Mouse (Mus musculus) ES-Bruce4 (cell line): Measurements from ENCODE around the gene Olfr573-ps1. TPM values are rescaled to one million over a fixed set of nuclear protein-coding genes. Genes with fewer than 3 reads are reported as not detected.

Experiments used
- H3K27ac ChIP-seq: 2 replicates; pipeline ENCODE4 v1.5.1; 2012; ENCODE audit warnings: low read length, inconsistent platforms; ENCODE audit not compliant: insufficient read depth
- H3K27me3 ChIP-seq: 2 replicates; pipeline ENCODE4 v1.6.1; 2012; ENCODE audit warnings: mild to moderate bottlenecking, low read length, inconsistent platforms; ENCODE audit not compliant: control insufficient read depth, poor library complexity, insufficient read depth, severe bottlenecking
- H3K36me3 ChIP-seq: 2 replicates; pipeline ENCODE4 v1.6.1; 2012; ENCODE audit warnings: inconsistent platforms, mild to moderate bottlenecking, low read length, moderate library complexity; ENCODE audit not compliant: control insufficient read depth, poor library complexity, insufficient read depth, severe bottlenecking
- H3K4me1 ChIP-seq: one replicate; pipeline ENCODE4 v1.8.1; 2011; ENCODE audit warnings: low read length; ENCODE audit not compliant: control insufficient read depth, insufficient read depth
- H3K4me3 ChIP-seq: 2 replicates; pipeline ENCODE4 v1.5.1; 2011; ENCODE audit warnings: low read depth, mild to moderate bottlenecking, low read length
- H3K9ac ChIP-seq: 2 replicates; pipeline ENCODE4 v1.6.1; 2012; ENCODE audit warnings: low read depth, mild to moderate bottlenecking, inconsistent platforms; ENCODE audit not compliant: poor library complexity, severe bottlenecking
- H3K9me3 ChIP-seq: replicated peaks from 2 replicates; pipeline ENCODE4 v1.6.1; 2012; ENCODE audit warnings: mild to moderate bottlenecking, low read length, inconsistent platforms; ENCODE audit not compliant: control insufficient read depth, poor library complexity, insufficient read depth, severe bottlenecking
- CTCF ChIP-seq: IDR thresholded peaks from one replicate; pipeline ENCODE4 v1.8.1; 2011; ENCODE audit warnings: low read depth, low read length
- EP300 ChIP-seq: IDR thresholded peaks from 2 replicates; pipeline ENCODE4 v1.6.1; 2011; ENCODE audit warnings: low read depth, low read length; ENCODE audit not compliant: insufficient read depth
- POLR2A ChIP-seq: IDR thresholded peaks from one replicate; pipeline ENCODE4 v1.8.1; 2011; ENCODE audit warnings: low read length; ENCODE audit not compliant: insufficient read depth
- polyA plus RNA-seq: library from polyadenylated mRNA; stranded (reverse); fragments of >200 nt; gene quantifications from 2 replicates; pipeline ENCODE4 v1.2.4, GENCODE M21; 2011; ENCODE audit warnings: low read depth; ENCODE audit not compliant: missing spikeins, insufficient read depth, insufficient read length

Olfr573-ps1 gene
- not detected in 2 replicates for polyA plus RNA-seq

DNA sequence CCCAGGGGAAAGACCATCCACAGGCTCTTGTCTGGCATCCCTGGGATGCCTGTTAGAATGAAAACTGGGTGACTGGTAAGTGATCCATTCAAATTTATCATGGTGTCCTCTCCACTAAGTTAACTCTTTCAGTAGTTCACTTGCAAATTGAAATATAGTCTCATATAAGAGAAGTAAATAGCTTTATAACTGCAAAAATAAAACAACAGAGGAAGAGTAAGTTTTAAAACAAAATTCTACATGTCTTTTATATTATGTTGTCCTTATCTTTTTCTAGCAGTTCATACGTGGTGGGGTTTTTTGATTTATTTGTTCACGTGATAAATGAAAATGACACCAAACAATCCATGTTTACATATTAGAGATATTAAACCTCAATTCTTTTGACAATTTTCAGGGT lies at the start of gene Olfr573-ps1:
TSS of gene Olfr573-ps1 (minus strand) at position 101 of the 400 bp plus-strand sequence.
- TF ChIP-seq POLR2A (no peak), CTCF (no peak), EP300 (no peak)
- Histone ChIP-seq H3K27ac (no peak within 1 kb of the TSS), H3K9me3 (no peaks in the 10 kb centered on the region), H3K4me3 (no peak within 1 kb of the TSS), H3K9ac (no peak within 1 kb of the TSS), H3K27me3 (no peaks in the 10 kb centered on the region), H3K36me3 (no peaks in the 10 kb centered on the region), H3K4me1 (no peaks in the 10 kb centered on the region)

DNA sequence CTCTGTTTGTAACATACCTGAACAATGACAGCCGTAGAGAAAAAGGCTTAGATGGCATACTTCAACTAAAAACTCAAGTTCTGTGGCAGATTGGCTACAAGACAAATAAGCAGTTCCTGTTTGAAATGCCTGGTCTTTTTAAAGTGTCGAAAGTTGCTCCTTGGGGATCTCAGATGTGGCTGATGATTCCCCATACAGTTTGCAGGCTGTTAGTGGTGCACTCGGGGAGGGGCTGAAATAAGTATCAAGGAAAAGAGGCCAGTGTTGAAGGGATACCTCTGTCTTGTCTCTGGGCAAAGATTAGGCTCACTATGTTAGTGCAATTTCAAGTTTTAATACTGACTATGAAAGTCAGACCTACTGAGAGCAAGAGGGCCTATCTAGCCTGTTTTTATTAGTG lies 46.8 kb upstream of the Olfr573-ps1 start, which contains the start of gene Olfr578:
TSS of gene Olfr578 (minus strand) at position 101 of the 400 bp plus-strand sequence.
- Histone ChIP-seq H3K9me3 (no peaks in the 10 kb centered on the region), H3K27me3 (no peaks in the 10 kb centered on the region), H3K4me3 (no peak within 1 kb of the TSS), H3K4me1 (no peaks in the 10 kb centered on the region), H3K27ac (no peak within 1 kb of the TSS), H3K9ac (no peak within 1 kb of the TSS), H3K36me3 (no peaks in the 10 kb centered on the region)
- no peak for TF ChIP-seq CTCF

DNA sequence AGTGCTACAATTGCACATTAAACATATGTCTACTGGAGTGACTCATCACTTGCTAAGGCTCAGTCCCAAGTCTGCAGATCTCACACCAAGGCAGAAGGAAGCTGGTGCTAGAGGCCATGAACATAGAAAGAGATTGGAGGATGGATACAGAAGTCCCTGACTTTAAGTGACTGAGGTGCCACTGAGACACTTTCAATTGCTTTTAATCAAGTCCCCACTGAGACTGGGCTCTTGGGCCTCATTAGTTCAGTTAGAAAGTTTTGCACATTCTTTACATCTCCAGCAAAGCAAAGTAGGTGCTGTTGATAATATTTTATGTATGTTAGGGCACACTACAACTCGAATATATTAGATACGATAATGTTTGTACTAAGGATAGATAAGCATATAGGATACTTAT lies 33.5 kb upstream of the Olfr573-ps1 start, which contains the start of gene Olfr577:
TSS of gene Olfr577 (minus strand) at position 101 of the 400 bp plus-strand sequence.
- Histone ChIP-seq H3K4me1 (no peaks in the 10 kb centered on the region), H3K9me3 (no peaks in the 10 kb centered on the region), H3K36me3 (no peaks in the 10 kb centered on the region), H3K9ac (no peak within 1 kb of the TSS), H3K27ac (no peak within 1 kb of the TSS), H3K4me3 (no peak within 1 kb of the TSS), H3K27me3 (no peaks in the 10 kb centered on the region)
- no peak for TF ChIP-seq CTCF
- TF ChIP-seq POLR2A: no peak
- no peak for TF ChIP-seq EP300

DNA sequence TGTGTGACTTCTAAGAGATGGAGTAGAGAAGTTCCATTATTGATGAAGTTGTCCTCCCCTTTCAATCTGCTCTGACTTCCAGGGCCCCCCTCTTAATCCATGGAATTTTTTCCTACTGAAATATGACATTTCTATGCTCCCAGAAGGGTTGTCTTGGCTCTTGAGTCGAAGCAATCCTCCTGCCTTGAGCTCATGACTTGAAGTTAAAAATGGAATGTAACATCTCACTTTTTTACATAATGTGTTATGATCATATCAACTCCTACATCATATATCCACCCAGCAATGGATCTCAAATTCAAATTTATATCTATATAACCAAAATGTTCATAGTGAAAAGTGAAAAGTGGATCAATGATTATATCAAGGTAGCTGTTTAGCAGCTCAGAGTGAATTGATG lies 32.0 kb upstream of the Olfr573-ps1 start:
- no peak overlapping the region for H3K4me3 ChIP-seq
- no peak overlapping the region for H3K9ac ChIP-seq
- H3K27me3 ChIP-seq: no peaks in the 10 kb centered on the region
- H3K9me3 ChIP-seq: no peaks in the 10 kb centered on the region
- H3K4me1 ChIP-seq: no peaks in the 10 kb centered on the region
- no peaks in the 10 kb centered on the region for H3K36me3 ChIP-seq
- no peak overlapping the region for H3K27ac ChIP-seq
- TF ChIP-seq POLR2A (no peak), CTCF (no peak), EP300 (no peak)

DNA sequence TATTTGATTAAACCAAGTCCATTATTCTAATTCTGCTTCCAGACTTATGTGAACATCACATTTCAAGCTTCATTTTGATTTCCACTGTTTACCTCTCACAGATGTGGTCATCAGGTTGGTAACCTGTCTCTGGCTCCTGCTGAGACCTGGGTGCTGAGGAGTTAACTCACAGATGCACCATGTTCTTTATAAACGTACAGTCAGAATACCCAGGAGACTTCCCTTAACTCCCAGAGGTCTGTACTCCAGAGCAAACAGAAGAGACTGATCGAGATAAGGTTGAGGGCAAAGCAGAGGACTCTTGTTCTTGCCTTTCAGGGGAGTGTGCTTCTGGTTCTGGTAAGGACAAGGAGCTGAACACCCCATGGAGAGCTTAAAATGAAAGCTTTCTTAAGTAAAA lies 20.0 kb upstream of the Olfr573-ps1 start, which contains the start of gene Olfr576:
TSS of gene Olfr576 (plus strand) at position 301 of the 400 bp plus-strand sequence.
- Histone ChIP-seq H3K4me3 (no peak within 1 kb of the TSS), H3K27me3 (peaks cover 2% of the 10 kb centered on the region; the same call in 1 of the 2 replicates), H3K36me3 (no peaks in the 10 kb centered on the region), H3K9me3 (no peaks in the 10 kb centered on the region), H3K9ac (no peak within 1 kb of the TSS), H3K4me1 (no peaks in the 10 kb centered on the region), H3K27ac (no peak within 1 kb of the TSS)
- TF ChIP-seq CTCF (no peak), POLR2A (no peak), EP300 (no peak)

DNA sequence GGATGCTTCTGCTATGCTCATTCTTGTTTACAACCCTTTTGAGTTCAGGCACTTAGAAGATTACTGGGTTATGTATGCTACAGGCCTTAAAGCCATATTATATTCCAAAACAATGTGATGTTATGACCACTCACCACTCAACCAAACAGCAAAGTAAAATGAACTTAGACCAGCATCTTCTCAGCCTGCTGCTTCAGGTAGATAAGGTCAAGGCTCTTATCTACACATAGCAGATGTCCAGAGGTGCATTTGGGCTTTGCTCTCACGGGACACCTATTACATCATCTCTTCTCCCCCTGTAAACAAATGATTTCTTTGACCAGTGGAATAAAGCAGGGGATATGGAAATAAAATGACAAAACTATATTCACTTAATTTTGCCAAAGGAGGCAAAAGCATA lies 16.2 kb upstream of the Olfr573-ps1 start, which contains the start of gene Olfr575:
TSS of gene Olfr575 (minus strand) at position 183 of the 400 bp plus-strand sequence.
- TF ChIP-seq EP300 (no peak), POLR2A (no peak), CTCF (no peak)
- Histone ChIP-seq H3K9ac (no peak within 1 kb of the TSS), H3K4me3 (no peak within 1 kb of the TSS), H3K27ac (no peak within 1 kb of the TSS), H3K27me3 (no peaks in the 10 kb centered on the region), H3K4me1 (no peaks in the 10 kb centered on the region), H3K9me3 (no peaks in the 10 kb centered on the region), H3K36me3 (no peaks in the 10 kb centered on the region)
